Mouse (Mus musculus) forebrain, embryonic 15.5 days (tissue): ENCODE measurements around the gene Spata17. TPM values are rescaled to one million over a fixed set of nuclear protein-coding genes. Genes with fewer than 3 reads are reported as not detected.

Source experiments
- ATAC-seq: fragments of 200-750 bp; cut with Nextera tagmentation; replicated peaks from 2 replicates; pipeline ENCODE4 v1.8.0; 2017; ENCODE audit warnings: mild to moderate bottlenecking, moderate TSS enrichment, moderate library complexity
- H3K27ac ChIP-seq: fragments of 300-500 bp; sonication (generic); replicated peaks from 2 replicates; pipeline ENCODE4 v1.5.1; 2015; ENCODE audit warnings: mild to moderate bottlenecking, inconsistent platforms
- H3K27me3 ChIP-seq: fragments of 300-500 bp; sonication (generic); 2 replicates; pipeline ENCODE4 v1.6.1; 2015; ENCODE audit warnings: inconsistent platforms
- H3K36me3 ChIP-seq: fragments of 300-500 bp; sonication (generic); 2 replicates; pipeline ENCODE4 v1.6.1; 2015; ENCODE audit warnings: mild to moderate bottlenecking, inconsistent platforms
- H3K4me1 ChIP-seq: fragments of 300-500 bp; sonication (generic); 2 replicates; pipeline ENCODE4 v1.6.1; 2015; ENCODE audit warnings: inconsistent platforms
- H3K4me2 ChIP-seq: fragments of 300-500 bp; sonication (generic); replicated peaks from 2 replicates; pipeline ENCODE4 v1.6.1; 2015; ENCODE audit warnings: mild to moderate bottlenecking, inconsistent platforms
- H3K4me3 ChIP-seq: fragments of 300-500 bp; sonication (generic); 2 replicates; pipeline ENCODE4 v1.5.1; 2015; ENCODE audit warnings: mild to moderate bottlenecking, inconsistent platforms
- H3K9ac ChIP-seq: fragments of 300-500 bp; sonication (generic); replicated peaks from 2 replicates; pipeline ENCODE4 v1.6.1; 2015; ENCODE audit warnings: mild to moderate bottlenecking, inconsistent platforms
- H3K9me3 ChIP-seq: fragments of 300-500 bp; sonication (generic); 2 replicates; pipeline ENCODE4 v1.6.1; 2016; ENCODE audit warnings: inconsistent platforms
- WGBS: fragments of 180-500 bp; shearing (Covaris S2); methylation state at CpG from one replicate; pipeline ENCODE4 v1.1.7; 2015; ENCODE audit warnings: mixed read lengths; 5-methylcytosine and 5-hydroxymethylcytosine counted together
- polyA plus RNA-seq: library from polyadenylated mRNA; unstranded; fragments of >200 nt; fragmentation: Nextera tagmentation; extraction: Ambion mirVana; gene quantifications from 2 replicates; pipeline ENCODE4 v1.2.1, GENCODE M21; 2015

Spata17 gene
- polyA plus RNA-seq, 1 experiment from 2014 or later = 2.0 TPM

GRCm38 (mm10) chr1:187015673-187016072 lies 199.6 kb downstream of the Spata17 start:
- H3K36me3 ChIP-seq = no peaks in the 10 kb centered on the region
- no peaks in the 10 kb centered on the region for H3K4me1 ChIP-seq
- no peak overlapping the region for H3K9ac ChIP-seq
- no peak overlapping the region for H3K27ac ChIP-seq
- H3K9me3 ChIP-seq = no peaks in the 10 kb centered on the region
- no peak for ATAC-seq
- no peaks in the 10 kb centered on the region for H3K27me3 ChIP-seq
- H3K4me2 ChIP-seq = no peak overlapping the region
- H3K4me3 ChIP-seq = no peak overlapping the region
- WGBS = 84% methylated on average over 1 of the region's 1 CpGs

- Histone ChIP-seq H3K4me2 (no peak overlapping the region), H3K36me3 (no peaks in the 10 kb centered on the region), H3K4me1 (no peaks in the 10 kb centered on the region), H3K27ac (no peak overlapping the region), H3K4me3 (no peak overlapping the region), H3K27me3 (no peaks in the 10 kb centered on the region), H3K9me3 (no peaks in the 10 kb centered on the region), H3K9ac (no peak overlapping the region)
- WGBS = 87% methylated on average over 2 of the region's 2 CpGs
- no peak for ATAC-seq
Measured at GRCm38 (mm10) chr1:187014141-187014540, 201.1 kb downstream of the Spata17 start.

GRCm38 (mm10) chr1:187011601-187012000 lies 203.7 kb downstream of the Spata17 start:
- no peak for ATAC-seq
- Histone ChIP-seq H3K4me2 (no peak overlapping the region), H3K36me3 (no peaks in the 10 kb centered on the region), H3K9me3 (no peaks in the 10 kb centered on the region), H3K4me1 (no peaks in the 10 kb centered on the region), H3K4me3 (no peak overlapping the region), H3K9ac (no peak overlapping the region), H3K27me3 (no peaks in the 10 kb centered on the region), H3K27ac (no peak overlapping the region)
- WGBS = 89% methylated on average over 4 of the region's 4 CpGs

GRCm38 (mm10) chr1:187010071-187010470 lies 205.2 kb downstream of the Spata17 start:
- no peaks in the 10 kb centered on the region for H3K27me3 ChIP-seq
- H3K9ac ChIP-seq = no peak overlapping the region
- no peaks in the 10 kb centered on the region for H3K36me3 ChIP-seq
- H3K4me1 ChIP-seq = no peaks in the 10 kb centered on the region
- H3K9me3 ChIP-seq = no peaks in the 10 kb centered on the region
- 80% methylated on average over 11 of the region's 11 CpGs for WGBS
- no peak overlapping the region for H3K4me2 ChIP-seq
- ATAC-seq = no peak
- no peak overlapping the region for H3K27ac ChIP-seq
- no peak overlapping the region for H3K4me3 ChIP-seq

GRCm38 (mm10) chr1:187008236-187008635 lies 207.0 kb downstream of the Spata17 start:
- H3K27ac ChIP-seq = no peak overlapping the region
- no peak overlapping the region for H3K4me2 ChIP-seq
- H3K4me3 ChIP-seq = no peak overlapping the region
- H3K4me1 ChIP-seq = peaks cover 3% of the 10 kb centered on the region; the same call in 1 of the 2 replicates
- H3K9me3 ChIP-seq = no peaks in the 10 kb centered on the region
- 79% methylated on average over 7 of the region's 7 CpGs for WGBS
- no peak overlapping the region for H3K9ac ChIP-seq
- ATAC-seq = no peak
- no peaks in the 10 kb centered on the region for H3K27me3 ChIP-seq
- H3K36me3 ChIP-seq = no peaks in the 10 kb centered on the region

GRCm38 (mm10) chr1:187006227-187006925 lies 208.9 kb downstream of the Spata17 start:
- H3K36me3 ChIP-seq = no peaks in the 10 kb centered on the region
- no peak overlapping the region for H3K4me2 ChIP-seq
- WGBS = 85% methylated on average over 14 of the region's 14 CpGs
- no peak overlapping the region for H3K4me3 ChIP-seq
- no peak overlapping the region for H3K9ac ChIP-seq
- no peak overlapping the region for H3K27ac ChIP-seq
- H3K9me3 ChIP-seq = no peaks in the 10 kb centered on the region
- ATAC-seq = no peak
- no peaks in the 10 kb centered on the region for H3K27me3 ChIP-seq
- peaks cover 3% of the 10 kb centered on the region; the same call in 1 of the 2 replicates for H3K4me1 ChIP-seq

GRCm38 (mm10) chr1:187004306-187004705 lies 211.0 kb downstream of the Spata17 start:
- Histone ChIP-seq H3K4me1 (peaks cover 3% of the 10 kb centered on the region; the same call in 1 of the 2 replicates), H3K4me2 (no peak overlapping the region), H3K36me3 (no peaks in the 10 kb centered on the region), H3K27me3 (no peaks in the 10 kb centered on the region), H3K9ac (no peak overlapping the region), H3K4me3 (no peak overlapping the region), H3K9me3 (no peaks in the 10 kb centered on the region), H3K27ac (no peak overlapping the region)
- WGBS = 93% methylated on average over 1 of the region's 1 CpGs
- ATAC-seq = no peak

- ATAC-seq = peak; percentile 77
- Histone ChIP-seq H3K36me3 (no peaks in the 10 kb centered on the region), H3K9ac (no peak overlapping the region), H3K4me1 (peaks cover 3% of the 10 kb centered on the region; the same call in 1 of the 2 replicates), H3K4me2 (no peak overlapping the region), H3K9me3 (no peaks in the 10 kb centered on the region), H3K27me3 (no peaks in the 10 kb centered on the region), H3K27ac (peak overlapping the region; percentile 53; the same call in 1 of the 2 replicates), H3K4me3 (no peak overlapping the region)
- WGBS = 34% methylated on average over 7 of the region's 7 CpGs
Measured at GRCm38 (mm10) chr1:187003441-187003861, 211.8 kb downstream of the Spata17 start.

- Histone ChIP-seq H3K27me3 (no peaks in the 10 kb centered on the region), H3K27ac (no peak overlapping the region; the same call in 1 of the 2 replicates), H3K9ac (no peak overlapping the region), H3K4me3 (no peak overlapping the region), H3K4me2 (no peak overlapping the region), H3K36me3 (no peaks in the 10 kb centered on the region), H3K9me3 (no peaks in the 10 kb centered on the region), H3K4me1 (peaks cover 10% of the 10 kb centered on the region)
- WGBS = 58% methylated on average over 21 of the region's 21 CpGs
- 0 out of 2 replicates have a peak, but pooled peaks have one; percentile 51 for ATAC-seq
Measured at GRCm38 (mm10) chr1:186997596-186998304, 217.5 kb downstream of the Spata17 start.

Other genes starting within 250 kb of the Spata17 start
- gene D1Pas1, start 248.0 kb downstream of the Spata17 start, polyA plus RNA-seq = not detected in 2 replicates
- 16.6 TPM in 2 replicates for gene Gpatch2, start within 50 bp of the Spata17 start, polyA plus RNA-seq